Mouse (Mus musculus) heart, adult 11 months (tissue): ENCODE data around the gene Erbb3.
"Not testable (repeated sequence)": the region's sequence is repeated elsewhere in the genome, so short reads cannot be mapped to it uniquely, and the experiment has no call there.

Experiments
- DNase-seq: peaks from one replicate; pipeline ENCODE4 v3.0.0; 2022

Gene Erbb3

GRCm38 (mm10) chr10:128555567-128555966 is 33.9 kb downstream of the Erbb3 start:
- not testable (repeated sequence) for DNase-seq

GRCm38 (mm10) chr10:128550144-128550823 is 39.2 kb downstream of the Erbb3 start:
- peak; percentile 91 for DNase-seq

GRCm38 (mm10) chr10:128549682-128550057 is 39.8 kb downstream of the Erbb3 start:
- peak; percentile 97 for DNase-seq

GRCm38 (mm10) chr10:128548947-128549681 is 40.3 kb downstream of the Erbb3 start, which contains the start of gene Rpl41:
Gene Rpl41 (minus strand): TSS chr10:128549305.
- peak; percentile 100 for DNase-seq

GRCm38 (mm10) chr10:128548051-128548791 is 41.2 kb downstream of the Erbb3 start:
- peak; percentile 91 for DNase-seq

- peak; percentile 100 for DNase-seq
Observed at GRCm38 (mm10) chr10:128547361-128548032, 42.0 kb downstream of the Erbb3 start, which contains the start of gene Zc3h10. Gene Zc3h10 (minus strand): TSS chr10:128547774.

- no peak for DNase-seq
Observed at GRCm38 (mm10) chr10:128546787-128547186, 42.7 kb downstream of the Erbb3 start.

- no peak for DNase-seq
Observed at GRCm38 (mm10) chr10:128546361-128546760, 43.1 kb downstream of the Erbb3 start.

- no peak for DNase-seq
Observed at GRCm38 (mm10) chr10:128545570-128545898, 43.9 kb downstream of the Erbb3 start.

- DNase-seq: peak; percentile 94
Observed at GRCm38 (mm10) chr10:128544674-128545569, 44.5 kb downstream of the Erbb3 start.

GRCm38 (mm10) chr10:128544151-128544657 is 45.2 kb downstream of the Erbb3 start:
- DNase-seq: peak; percentile 92

- DNase-seq: peak; percentile 88
Observed at GRCm38 (mm10) chr10:128543100-128543499, 46.4 kb downstream of the Erbb3 start.

- no peak for DNase-seq
Observed at GRCm38 (mm10) chr10:128538340-128538870, 51.0 kb downstream of the Erbb3 start.

GRCm38 (mm10) chr10:128536266-128536940 is 53.0 kb downstream of the Erbb3 start:
- DNase-seq: peak; percentile 99

GRCm38 (mm10) chr10:128535624-128536265 is 53.7 kb downstream of the Erbb3 start:
- DNase-seq: peak; percentile 86

GRCm38 (mm10) chr10:128535206-128535605 is 54.2 kb downstream of the Erbb3 start:
- DNase-seq: no peak

GRCm38 (mm10) chr10:128526366-128527356 is 62.8 kb downstream of the Erbb3 start:
- DNase-seq: peak; percentile 94

GRCm38 (mm10) chr10:128525671-128526308 is 63.7 kb downstream of the Erbb3 start, which contains the start of gene Esyt1:
Gene Esyt1 (minus strand): TSS chr10:128525871.
- DNase-seq: peak; percentile 100
